Mouse (Mus musculus) stomach, postnatal 0 days (tissue): ENCODE data around the gene Pxylp1.
A peak's percentile ranks its signal among the peaks of the same experiment; 100 is the strongest.

ENCODE experiments used
- CTCF ChIP-seq: IDR thresholded peaks from 2 replicates; pipeline ENCODE4 v1.5.1; 2016; ENCODE audit warnings: antibody characterized with exemption, low read depth, mild to moderate bottlenecking, moderate library complexity
- EP300 ChIP-seq: optimal IDR thresholded peaks from 2 replicates; pipeline ENCODE3; 2016; ENCODE audit warnings: antibody characterized with exemption

DNA sequence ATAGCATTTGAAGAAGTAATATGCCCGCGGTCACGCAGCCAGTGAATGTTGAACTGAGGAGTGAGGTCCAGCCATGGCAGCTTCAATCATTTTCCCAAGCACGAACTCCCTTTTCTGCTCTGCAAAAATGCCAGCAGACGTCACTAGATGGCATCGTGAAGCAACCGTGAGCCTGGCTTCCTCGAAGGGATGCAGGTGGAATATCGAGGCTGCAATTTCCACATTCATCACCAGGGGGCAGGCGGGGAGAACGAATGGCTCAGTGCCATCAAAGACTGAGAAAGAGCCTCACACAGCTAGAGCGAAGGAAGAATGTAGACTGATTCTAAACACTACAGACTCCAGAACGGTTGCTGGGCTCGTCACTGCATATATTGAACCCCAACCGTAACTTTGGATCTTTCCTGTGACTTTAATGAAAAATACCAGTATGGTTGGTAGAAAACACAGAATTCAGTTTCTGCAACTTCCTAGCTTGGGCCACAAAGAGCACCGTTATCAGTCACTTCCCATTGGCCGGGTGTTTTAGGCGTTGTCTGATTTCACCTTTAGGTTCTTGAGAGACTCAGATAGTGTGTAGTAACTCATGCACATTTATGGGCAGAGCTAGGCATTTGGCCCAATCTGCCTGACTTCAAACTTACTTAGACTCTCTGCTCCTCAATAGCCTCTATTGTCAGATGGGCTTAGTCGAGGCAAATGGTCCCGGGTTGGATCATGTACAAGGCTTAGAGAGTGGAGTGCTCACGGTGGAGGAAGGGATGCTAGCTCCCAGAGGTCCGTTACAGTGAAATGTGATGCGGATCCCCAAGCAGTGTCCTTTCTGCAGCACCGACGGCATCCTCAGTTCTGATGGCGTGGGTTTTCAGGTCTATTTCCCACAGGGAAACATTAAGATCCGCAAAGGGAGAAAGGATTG is 24.4 kb upstream of the Pxylp1 start:
- TF ChIP-seq EP300 = no peak
- TF ChIP-seq CTCF = peak; percentile 100
